Mouse (Mus musculus) small intestine, adult 2 months (tissue): ENCODE measurements around the gene Tceanc.

Experiments
- CTCF ChIP-seq: fragments of 200-500 bp; IDR thresholded peaks from 2 replicates; pipeline ENCODE4 v1.5.1; 2012; ENCODE audit warnings: low read depth, mild to moderate bottlenecking, control low read depth, inconsistent platforms, low read length, moderate library complexity, mixed read lengths; ENCODE audit not compliant: insufficient replicate concordance, insufficient read length; ENCODE audit errors: extremely low read depth
- POLR2A ChIP-seq: fragments of 200-500 bp; IDR thresholded peaks from 2 replicates; pipeline ENCODE4 v1.6.1; 2012; ENCODE audit warnings: low read depth, mild to moderate bottlenecking, control low read depth, inconsistent platforms, low read length, moderate library complexity

DNA sequence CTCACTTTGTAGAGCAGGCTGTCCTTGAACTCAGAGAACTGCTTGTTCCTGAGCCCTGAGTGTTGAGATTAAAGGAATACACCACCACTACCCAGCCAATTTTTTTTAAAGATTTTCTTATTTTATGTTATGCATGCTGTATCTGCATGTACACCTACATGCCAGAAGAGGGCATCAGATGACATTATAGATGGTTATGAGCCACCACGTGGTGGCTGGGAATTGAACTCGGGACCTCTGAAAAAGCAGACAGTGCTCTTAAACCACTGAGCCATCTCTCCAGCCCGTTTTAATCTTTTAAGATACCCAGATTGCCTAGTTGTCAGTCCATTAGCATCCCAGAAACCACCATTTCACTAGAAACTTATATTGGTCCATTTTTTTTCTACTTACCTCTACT lies 64.0 kb downstream of the Tceanc start:
- TF ChIP-seq CTCF (no peak), POLR2A (no peak)
